Mouse (Mus musculus) liver, postnatal 0 days (tissue): Measurements from ENCODE around the gene Nobox. TPM values are rescaled to one million over a fixed set of nuclear protein-coding genes. Genes with fewer than 3 reads are reported as not detected.
A peak's percentile ranks its signal among the peaks of the same experiment; 100 is the strongest.

Source experiments
- ATAC-seq: fragments of 200-750 bp; cut with Nextera tagmentation; 2 replicates; pipeline ENCODE4 v1.8.0; 2017; ENCODE audit warnings: mild to moderate bottlenecking, moderate library complexity
- DNase-seq: peaks from one replicate; pipeline ENCODE4 v3.0.0-alpha.2; 2016
- H3K27ac ChIP-seq: fragments of 300-500 bp; sonication (generic); 2 replicates; pipeline ENCODE4 v1.5.1; 2014; ENCODE audit warnings: antibody characterized with exemption, moderate library complexity, mild to moderate bottlenecking, low read depth
- H3K27me3 ChIP-seq: fragments of 300-500 bp; sonication (generic); 2 replicates; pipeline ENCODE4 v1.6.1; 2014; ENCODE audit warnings: low read length, control low read depth, mixed read lengths; ENCODE audit not compliant: insufficient read depth
- H3K36me3 ChIP-seq: fragments of 300-500 bp; sonication (generic); replicated peaks from 2 replicates; pipeline ENCODE4 v1.6.1; 2014; ENCODE audit warnings: mild to moderate bottlenecking, control low read depth, low read length, moderate library complexity, mixed read lengths; ENCODE audit not compliant: insufficient read depth
- H3K4me1 ChIP-seq: fragments of 300-500 bp; sonication (generic); 2 replicates; pipeline ENCODE4 v1.6.1; 2014; ENCODE audit warnings: antibody characterized with exemption, mild to moderate bottlenecking, control low read depth; ENCODE audit not compliant: insufficient read depth
- H3K4me2 ChIP-seq: fragments of 300-500 bp; sonication (generic); 2 replicates; pipeline ENCODE4 v1.6.1; 2014; ENCODE audit warnings: low read depth, mild to moderate bottlenecking, low read length, moderate library complexity, mixed read lengths
- H3K4me3 ChIP-seq: fragments of 300-500 bp; sonication (generic); 2 replicates; pipeline ENCODE4 v1.5.1; 2014; ENCODE audit warnings: low read depth, low read length
- H3K9ac ChIP-seq: fragments of 300-500 bp; sonication (generic); replicated peaks from 2 replicates; pipeline ENCODE4 v1.6.1; 2014; ENCODE audit warnings: mild to moderate bottlenecking, moderate library complexity
- H3K9me3 ChIP-seq: fragments of 300-500 bp; sonication (generic); 2 replicates; pipeline ENCODE4 v1.6.1; 2016; ENCODE audit warnings: mild to moderate bottlenecking, control low read depth, low read length, mixed read lengths
- CTCF ChIP-seq: sonication (generic); IDR thresholded peaks from 2 replicates; pipeline ENCODE4 v1.5.1; 2016; ENCODE audit warnings: antibody characterized with exemption, low read depth
- EP300 ChIP-seq: IDR thresholded peaks from 2 replicates; pipeline ENCODE4 v1.6.1; 2016; ENCODE audit warnings: antibody characterized with exemption, low read depth, mild to moderate bottlenecking
- whole genome bisulfite sequencing: fragments of 180-500 bp; shearing (Covaris S2); extraction: QIAGEN DNeasy Blood & Tissue Kit; methylation state at CpG from one replicate; pipeline ENCODE4 v1.1.7; 2014; ENCODE audit not compliant: insufficient replicate concordance; 5-methylcytosine and 5-hydroxymethylcytosine counted together
- polyA plus RNA-seq: library from polyadenylated mRNA; unstranded; fragments of >200 nt; fragmentation: Nextera tagmentation; extraction: Ambion mirVana; gene quantifications from 2 replicates; pipeline ENCODE4 v1.2.1, GENCODE M21; 2015

Nobox gene
- polyA plus RNA-seq, 1 experiment from 2014 or later, result not detected

DNA sequence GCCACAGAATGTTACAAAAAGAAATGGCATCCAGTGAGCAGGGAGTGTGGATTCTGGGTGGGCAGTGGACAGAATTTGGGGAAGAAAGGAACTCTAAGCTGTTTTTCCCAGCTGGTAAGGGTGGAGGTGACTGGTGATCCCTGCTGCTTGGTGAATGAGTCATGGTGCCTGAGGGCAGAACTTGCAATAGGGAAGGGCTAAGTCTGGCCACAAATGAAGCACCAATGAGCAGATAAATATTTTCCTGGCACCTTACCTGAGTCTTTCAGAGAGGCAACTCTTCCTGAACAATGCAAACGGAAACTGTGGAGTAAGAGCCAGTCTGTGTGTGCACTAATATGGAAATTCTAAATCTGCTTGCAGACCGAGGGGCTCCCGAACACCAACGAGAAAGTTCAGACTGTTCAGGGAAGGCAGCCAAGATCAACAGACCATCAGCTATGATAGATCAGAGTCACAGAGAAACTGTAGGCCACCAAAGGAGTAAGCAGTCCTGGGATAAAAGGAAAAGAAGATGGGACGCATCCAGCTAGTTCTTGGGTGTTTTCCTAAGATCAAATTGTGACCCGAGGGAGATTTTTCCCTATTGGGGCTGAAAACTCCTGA is 16.8 kb downstream of the Nobox start:
- no peaks in the 10 kb centered on the region for H3K9me3 ChIP-seq
- WGBS, result 50% methylated on average over 6 of the region's 6 CpGs
- H3K4me2 ChIP-seq, result no peak overlapping the region
- H3K36me3 ChIP-seq, result peaks cover 14% of the 10 kb centered on the region; the same call in 1 of the 2 replicates
- H3K27me3 ChIP-seq, result no peaks in the 10 kb centered on the region
- TF ChIP-seq EP300 (no peak), CTCF (no peak)
- peak overlapping the region; percentile 49 for H3K27ac ChIP-seq
- ATAC-seq (peak; percentile 90), DNase-seq (no peak)
- 0 out of 2 replicates have a peak, but pooled peaks cover 2% of the 10 kb centered on the region for H3K4me1 ChIP-seq
- no peak overlapping the region for H3K9ac ChIP-seq
- H3K4me3 ChIP-seq, result no peak overlapping the region

- Histone ChIP-seq H3K4me1 (0 out of 2 replicates have a peak, but pooled peaks cover 2% of the 10 kb centered on the region), H3K4me2 (no peak overlapping the region), H3K9ac (no peak overlapping the region), H3K9me3 (no peaks in the 10 kb centered on the region), H3K36me3 (peaks cover 17% of the 10 kb centered on the region; the same call in 1 of the 2 replicates), H3K4me3 (no peak overlapping the region), H3K27me3 (no peaks in the 10 kb centered on the region), H3K27ac (peak overlapping the region; percentile 49)
- no peak for TF ChIP-seq CTCF
- TF ChIP-seq EP300, result no peak
- 57% methylated on average over 3 of the region's 3 CpGs for WGBS
- DNase-seq, result no peak
- peak; percentile 69 for ATAC-seq
Observed at GRCm38 (mm10) chr6:43292041-43292440, 17.3 kb downstream of the Nobox start.

- no peaks in the 10 kb centered on the region for H3K27me3 ChIP-seq
- TF ChIP-seq CTCF, result no peak
- TF ChIP-seq EP300, result no peak
- ATAC-seq, result no peak
Observed at GRCm38 (mm10) chr6:43280481-43280880, 28.9 kb downstream of the Nobox start.

DNA sequence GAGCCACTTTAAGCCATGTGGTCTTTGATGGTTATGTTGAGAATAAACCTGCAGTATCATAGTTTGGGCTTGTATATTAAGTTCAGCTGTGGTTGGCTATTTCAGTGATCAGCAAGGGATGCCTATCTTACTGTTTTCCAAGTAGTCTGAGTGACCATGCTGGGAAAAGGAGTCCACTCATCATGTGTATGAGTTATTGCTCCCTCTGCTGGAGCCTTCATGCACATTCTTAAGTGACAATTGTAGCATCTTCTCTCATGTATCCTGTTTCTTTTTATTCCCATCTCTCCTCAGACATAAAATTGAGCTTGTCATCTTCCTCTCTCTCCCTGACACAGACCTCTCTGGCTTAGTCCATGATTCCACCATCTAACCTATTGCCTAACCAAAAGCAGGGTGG is 31.1 kb downstream of the Nobox start:
- H3K36me3 ChIP-seq, result peaks cover 25% of the 10 kb centered on the region
- ATAC-seq (no peak), DNase-seq (no peak)

More at GRCm38 (mm10) chr6:43280481-43280880, 28.9 kb downstream of the Nobox start:
- no peak overlapping the region for H3K4me2 ChIP-seq
- WGBS, result 84% methylated on average over 5 of the region's 5 CpGs
- H3K9ac ChIP-seq, result no peak overlapping the region
- no peaks in the 10 kb centered on the region for H3K9me3 ChIP-seq
- DNase-seq, result no peak
- H3K4me1 ChIP-seq, result no peaks in the 10 kb centered on the region
- H3K36me3 ChIP-seq, result peaks cover 24% of the 10 kb centered on the region
- no peak overlapping the region for H3K27ac ChIP-seq
- no peak overlapping the region for H3K4me3 ChIP-seq

DNA sequence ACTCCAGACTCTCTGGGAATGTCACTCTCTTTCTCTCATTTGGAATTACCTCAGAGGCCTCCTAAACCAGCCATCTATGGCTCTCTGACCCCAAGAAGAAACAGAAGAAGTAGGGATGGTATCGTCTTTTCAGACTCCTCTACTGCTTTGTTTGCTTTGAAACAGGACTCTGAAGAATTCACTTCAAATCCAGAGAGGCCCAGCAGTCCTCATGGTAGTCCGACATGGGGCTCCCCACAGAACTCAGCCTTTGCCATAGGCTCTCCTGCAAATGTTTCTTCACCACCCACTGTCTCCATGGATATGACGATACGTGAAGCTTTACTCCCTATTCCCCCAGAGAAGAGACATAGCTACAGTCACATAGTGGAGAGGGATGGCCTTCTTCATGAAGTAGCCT is 35.2 kb downstream of the Nobox start:
- Histone ChIP-seq H3K9me3 (no peaks in the 10 kb centered on the region), H3K27me3 (no peaks in the 10 kb centered on the region), H3K9ac (no peak overlapping the region), H3K4me1 (no peaks in the 10 kb centered on the region), H3K36me3 (peaks cover 14% of the 10 kb centered on the region; the same call in 1 of the 2 replicates), H3K4me2 (no peak overlapping the region), H3K27ac (no peak overlapping the region), H3K4me3 (no peak overlapping the region)
- TF ChIP-seq EP300 (no peak), CTCF (no peak)
- ATAC-seq (no peak), DNase-seq (no peak)
- 76% methylated on average over 4 of the region's 4 CpGs for WGBS

More for the DNA sequence above, 31.1 kb downstream of the Nobox start:
- Histone ChIP-seq H3K4me3 (no peak overlapping the region), H3K27ac (no peak overlapping the region), H3K9ac (no peak overlapping the region), H3K4me1 (no peaks in the 10 kb centered on the region), H3K4me2 (no peak overlapping the region), H3K9me3 (no peaks in the 10 kb centered on the region), H3K27me3 (no peaks in the 10 kb centered on the region)
- TF ChIP-seq EP300, result no peak
- TF ChIP-seq CTCF, result peak; percentile 60

DNA sequence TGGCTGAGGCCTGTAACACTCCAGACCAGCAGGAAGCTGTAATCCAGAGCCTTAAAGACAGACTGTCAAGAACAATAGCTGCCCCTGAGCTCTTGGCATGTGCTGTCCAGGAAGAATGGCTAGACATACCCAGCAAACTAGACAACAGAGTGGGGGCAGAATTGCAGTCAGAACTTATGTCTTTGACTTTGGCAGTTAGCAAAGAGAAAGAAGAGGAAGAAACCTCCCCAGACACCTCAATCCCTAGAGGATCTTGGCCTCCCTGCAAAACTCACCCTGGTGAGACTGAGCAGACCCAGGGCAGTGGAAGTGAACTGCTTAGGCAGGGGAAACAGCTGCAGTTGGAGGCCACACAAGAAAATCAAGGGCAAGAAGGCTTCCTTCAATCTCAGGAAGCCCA is 36.8 kb downstream of the Nobox start:
- no peak for DNase-seq
- no peaks in the 10 kb centered on the region for H3K9me3 ChIP-seq
- 0 out of 2 replicates have a peak overlapping the region, but pooled peaks have one; percentile 29 for H3K27ac ChIP-seq
- 0 out of 2 replicates have a peak, but pooled peaks have one; percentile 49 for ATAC-seq
- H3K27me3 ChIP-seq, result no peaks in the 10 kb centered on the region
- no peak overlapping the region for H3K4me2 ChIP-seq
- H3K4me1 ChIP-seq, result no peaks in the 10 kb centered on the region
- TF ChIP-seq EP300 (no peak), CTCF (no peak)
- H3K9ac ChIP-seq, result no peak overlapping the region
- peaks cover 14% of the 10 kb centered on the region; the same call in 1 of the 2 replicates for H3K36me3 ChIP-seq
- H3K4me3 ChIP-seq, result no peak overlapping the region
